Mouse (Mus musculus): ENCODE measurements around the gene Irf2bp2. TPM values are rescaled to one million over a fixed set of nuclear protein-coding genes. Genes with fewer than 3 reads are reported as not detected.

The Irf2bp2 gene
- 8.9 and 9.3 TPM in 2 replicates for polyA plus RNA-seq (2014; fragmentation: Nextera tagmentation; extraction: Ambion mirVana)

DNA sequence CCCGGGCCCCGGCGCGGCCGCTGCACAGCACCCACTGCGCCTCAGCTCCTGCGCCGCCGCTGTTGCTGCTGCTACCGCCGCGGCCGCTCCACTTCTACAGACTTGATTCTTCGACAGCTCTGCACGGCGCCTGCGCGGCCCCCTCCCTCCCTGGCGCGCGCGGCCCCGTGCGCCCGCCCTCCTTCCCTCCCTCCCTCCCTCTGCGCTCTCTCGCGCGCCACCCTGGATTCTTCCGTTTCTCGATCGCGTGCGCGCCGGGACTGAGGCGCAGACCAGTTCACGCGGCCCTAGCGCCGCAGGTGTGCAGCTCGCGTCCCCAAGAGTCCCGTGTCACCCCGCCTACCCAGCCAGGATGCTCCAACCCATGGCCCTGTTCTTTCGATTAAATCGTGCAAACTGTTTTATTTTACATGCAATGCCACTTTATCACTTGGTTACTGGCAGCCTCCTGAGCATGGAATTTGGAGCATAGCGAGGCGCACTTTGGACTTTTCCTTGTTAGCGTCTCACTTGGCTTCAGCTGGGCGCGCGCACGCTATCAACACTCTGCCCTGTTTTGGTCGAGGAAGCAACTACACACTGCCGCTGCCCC lies at the start of gene Irf2bp2:
Gene Irf2bp2, minus strand, starts transcription at position 98 of the 592 bp plus-strand sequence.
- WGBS, result under 1% methylated on average over 46 of the region's 56 CpGs

DNA sequence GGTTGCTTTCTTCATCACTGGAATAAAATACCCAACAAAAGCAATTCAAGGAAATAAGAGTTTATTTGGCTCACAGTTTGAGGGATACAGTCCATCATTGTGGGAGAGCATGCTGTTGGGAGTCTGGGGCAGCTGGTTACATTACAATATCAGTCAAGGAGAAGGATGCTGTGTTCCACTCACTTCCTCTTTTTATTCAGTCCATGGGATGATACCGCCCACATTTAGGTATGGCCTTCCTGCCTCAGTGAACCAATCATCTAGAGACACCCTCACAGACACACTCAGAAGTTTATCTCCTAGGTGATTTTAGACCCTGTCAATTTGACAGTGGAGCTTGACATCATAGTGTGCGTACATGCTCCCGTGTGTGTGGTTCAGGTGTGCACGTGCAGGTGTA lies 48.9 kb upstream of the Irf2bp2 start:
- Histone ChIP-seq H3K9me3 (ENCODE audit: low read depth, low read length) (no peaks in the 10 kb centered on the region), H3K36me3 (ENCODE audit: insufficient read depth) (no peaks in the 10 kb centered on the region), H3K27me3 (ENCODE audit: insufficient read depth, low read length) (no peaks in the 10 kb centered on the region), H3K4me2 (no peak overlapping the region), H3K9ac (no peak overlapping the region), H3K4me3 (ENCODE audit: low read depth, low read length) (no peak overlapping the region), H3K4me1 (ENCODE audit: insufficient read depth) (no peaks in the 10 kb centered on the region), H3K27ac (ENCODE audit: low read depth) (no peak overlapping the region)
- ATAC-seq (ENCODE audit: insufficient read depth) (no peak), DNase-seq (no peak)
- WGBS, result 98% methylated on average over 4 of the region's 4 CpGs
- TF ChIP-seq CTCF (IDR thresholded peaks at IDR 0.05; ENCODE audit: low read depth), result no peak

More for the DNA sequence above, at the start of gene Irf2bp2:
- Histone ChIP-seq H3K9ac (peak within 1 kb of the TSS; percentile 100), H3K36me3 (ENCODE audit: insufficient read depth) (peaks cover 38% of the 10 kb centered on the region), H3K27ac (ENCODE audit: low read depth) (peak within 1 kb of the TSS; percentile 100), H3K9me3 (ENCODE audit: low read depth, low read length) (no peaks in the 10 kb centered on the region), H3K27me3 (ENCODE audit: insufficient read depth, low read length) (no peaks in the 10 kb centered on the region), H3K4me3 (ENCODE audit: low read depth, low read length) (peak within 1 kb of the TSS; percentile 100), H3K4me2 (peak within 1 kb of the TSS; percentile 99), H3K4me1 (ENCODE audit: insufficient read depth) (peaks cover 34% of the 10 kb centered on the region)
- no peak for TF ChIP-seq CTCF (IDR thresholded peaks at IDR 0.05; ENCODE audit: low read depth)
- ATAC-seq (ENCODE audit: insufficient read depth) (peak; percentile 59), DNase-seq (peak; percentile 97)

DNA sequence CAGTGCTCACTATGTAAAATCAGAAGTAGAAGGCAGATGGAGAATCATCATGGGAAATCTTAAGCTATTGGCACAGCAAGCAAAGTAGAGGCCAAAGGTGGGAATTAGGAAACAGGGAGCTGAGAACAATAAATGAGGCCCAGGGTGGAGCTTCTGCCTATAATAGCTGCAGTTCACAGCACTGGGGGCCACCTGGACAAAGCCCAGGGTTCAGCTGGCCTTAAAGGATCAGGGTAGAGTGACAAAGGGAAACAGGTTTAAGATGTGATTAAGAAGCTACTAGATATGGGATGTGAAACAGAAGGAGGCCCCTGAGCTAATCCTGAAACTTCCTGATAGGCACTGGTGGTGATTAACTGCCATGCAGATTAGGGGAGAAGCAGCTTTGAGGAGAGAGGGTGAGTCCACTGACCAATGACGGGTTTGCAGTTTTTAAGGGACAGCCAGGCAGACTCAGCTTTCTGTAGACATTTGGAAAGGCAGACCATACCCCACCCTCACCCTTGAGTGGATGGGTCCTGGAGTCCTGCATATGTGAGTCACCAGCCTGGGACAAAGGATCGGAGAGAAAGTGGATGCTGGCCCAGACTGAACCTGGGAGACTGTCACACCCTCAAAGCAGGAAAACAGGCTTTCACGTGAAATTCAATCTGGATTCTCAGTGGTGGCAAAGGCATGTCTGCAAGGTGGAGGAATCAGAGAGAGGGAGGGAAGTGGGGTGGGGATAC lies 47.9 kb upstream of the Irf2bp2 start:
- Histone ChIP-seq H3K36me3 (ENCODE audit: insufficient read depth) (no peaks in the 10 kb centered on the region), H3K9ac (no peak overlapping the region), H3K9me3 (ENCODE audit: low read depth, low read length) (no peaks in the 10 kb centered on the region), H3K4me2 (no peak overlapping the region), H3K4me3 (ENCODE audit: low read depth, low read length) (no peak overlapping the region), H3K27me3 (ENCODE audit: insufficient read depth, low read length) (no peaks in the 10 kb centered on the region), H3K27ac (ENCODE audit: low read depth) (no peak overlapping the region), H3K4me1 (ENCODE audit: insufficient read depth) (no peaks in the 10 kb centered on the region)
- WGBS, result 64% methylated on average over 3 of the region's 3 CpGs
- ATAC-seq (ENCODE audit: insufficient read depth), result no peak
- TF ChIP-seq CTCF (IDR thresholded peaks at IDR 0.05; ENCODE audit: low read depth), result no peak
- no peak for DNase-seq

DNA sequence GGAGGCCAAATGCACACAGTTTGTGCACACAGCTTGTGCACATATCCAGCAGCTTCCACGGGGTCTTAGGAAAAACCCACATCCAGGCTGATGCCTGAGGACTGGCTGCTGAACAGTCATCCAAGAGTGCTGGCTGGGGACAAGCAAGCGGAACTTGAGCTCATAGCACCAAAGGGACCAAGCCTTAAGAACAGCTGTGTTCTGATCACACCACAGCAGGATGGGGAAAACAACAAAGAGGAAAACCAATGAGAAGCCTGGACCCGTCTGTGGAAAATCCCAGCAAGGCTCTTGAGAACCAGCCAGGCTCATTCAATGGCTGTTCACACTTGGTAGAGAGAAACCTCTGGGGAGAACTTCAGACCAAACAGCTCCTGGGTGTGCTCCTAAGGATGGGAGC lies 45.4 kb upstream of the Irf2bp2 start:
- Histone ChIP-seq H3K4me2 (no peak overlapping the region), H3K36me3 (ENCODE audit: insufficient read depth) (no peaks in the 10 kb centered on the region), H3K9me3 (ENCODE audit: low read depth, low read length) (no peaks in the 10 kb centered on the region), H3K27ac (ENCODE audit: low read depth) (no peak overlapping the region; the same call in 1 of the 2 replicates), H3K4me3 (ENCODE audit: low read depth, low read length) (no peak overlapping the region), H3K9ac (no peak overlapping the region), H3K27me3 (ENCODE audit: insufficient read depth, low read length) (no peaks in the 10 kb centered on the region), H3K4me1 (ENCODE audit: insufficient read depth) (peaks cover 6% of the 10 kb centered on the region)
- WGBS, result 67% methylated on average over 3 of the region's 3 CpGs
- no peak for TF ChIP-seq CTCF (IDR thresholded peaks at IDR 0.05; ENCODE audit: low read depth)
- ATAC-seq (ENCODE audit: insufficient read depth) (no peak), DNase-seq (peak; percentile 15)

DNA sequence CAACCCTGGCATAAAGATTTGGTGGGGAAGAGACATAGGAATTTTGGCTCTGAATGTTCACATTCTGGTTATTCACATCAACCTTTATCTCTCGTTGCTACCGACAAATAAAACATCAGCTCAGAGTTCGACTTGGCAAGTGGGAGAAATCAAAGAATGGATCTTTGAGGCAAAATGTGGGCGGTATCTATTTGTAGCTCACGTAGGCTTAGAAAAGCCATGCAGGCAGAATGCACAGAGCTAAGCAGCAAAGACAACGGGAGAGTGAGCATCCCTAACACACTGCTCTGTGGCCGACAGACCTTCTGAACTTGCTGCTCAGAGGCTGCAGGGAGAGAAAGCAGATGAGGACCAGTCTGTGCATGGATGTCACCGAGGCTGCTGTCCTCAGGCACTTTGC lies 44.2 kb upstream of the Irf2bp2 start:
- Histone ChIP-seq H3K9ac (no peak overlapping the region), H3K9me3 (ENCODE audit: low read depth, low read length) (no peaks in the 10 kb centered on the region), H3K4me3 (ENCODE audit: low read depth, low read length) (no peak overlapping the region), H3K36me3 (ENCODE audit: insufficient read depth) (no peaks in the 10 kb centered on the region), H3K4me1 (ENCODE audit: insufficient read depth) (peaks cover 6% of the 10 kb centered on the region), H3K27ac (ENCODE audit: low read depth) (no peak overlapping the region), H3K27me3 (ENCODE audit: insufficient read depth, low read length) (no peaks in the 10 kb centered on the region), H3K4me2 (no peak overlapping the region)
- TF ChIP-seq CTCF (IDR thresholded peaks at IDR 0.05; ENCODE audit: low read depth), result no peak
- DNase-seq (no peak), ATAC-seq (ENCODE audit: insufficient read depth) (no peak)
- WGBS, result 59% methylated on average over 8 of the region's 8 CpGs

DNA sequence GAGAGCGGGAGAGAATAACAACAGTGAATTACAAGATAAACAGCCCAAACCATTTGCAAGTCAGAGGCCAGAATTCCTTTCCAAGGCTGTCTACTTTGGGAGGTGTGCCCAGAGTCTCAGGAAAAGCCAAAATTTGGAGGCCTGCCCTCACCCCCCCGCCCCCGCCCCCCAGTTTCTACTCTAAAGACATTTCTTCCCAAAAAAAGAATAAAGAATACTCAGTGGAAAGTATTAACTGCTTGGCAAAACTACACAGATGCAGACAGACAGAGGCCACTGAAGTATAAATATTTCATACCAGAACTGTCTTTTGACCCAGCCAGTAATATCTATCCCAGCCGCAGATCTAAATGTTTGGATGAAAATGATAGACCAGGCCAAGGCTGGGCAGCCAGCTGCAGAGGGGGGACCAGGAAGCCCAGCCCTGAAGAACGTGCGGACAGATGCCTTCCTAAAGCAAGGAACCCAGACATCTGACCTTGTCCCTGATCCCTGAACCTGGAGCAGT lies 40.8 kb upstream of the Irf2bp2 start:
- H3K4me3 ChIP-seq (ENCODE audit: low read depth, low read length), result no peak overlapping the region
- WGBS, result 26% methylated on average over 6 of the region's 6 CpGs
- H3K4me1 ChIP-seq (ENCODE audit: insufficient read depth), result peaks cover 6% of the 10 kb centered on the region
- DNase-seq, result peak; percentile 87
- peak; percentile 93 for ATAC-seq (ENCODE audit: insufficient read depth)
- 0 out of 2 replicates have a peak overlapping the region, but pooled peaks have one; percentile 7 for H3K4me2 ChIP-seq
- TF ChIP-seq CTCF (IDR thresholded peaks at IDR 0.05; ENCODE audit: low read depth), result no peak
- H3K9me3 ChIP-seq (ENCODE audit: low read depth, low read length), result peaks cover 11% of the 10 kb centered on the region
- no peaks in the 10 kb centered on the region for H3K36me3 ChIP-seq (ENCODE audit: insufficient read depth)
- H3K27me3 ChIP-seq (ENCODE audit: insufficient read depth, low read length), result no peaks in the 10 kb centered on the region
- H3K9ac ChIP-seq, result no peak overlapping the region
- peak overlapping the region; percentile 75 for H3K27ac ChIP-seq (ENCODE audit: low read depth)

DNA sequence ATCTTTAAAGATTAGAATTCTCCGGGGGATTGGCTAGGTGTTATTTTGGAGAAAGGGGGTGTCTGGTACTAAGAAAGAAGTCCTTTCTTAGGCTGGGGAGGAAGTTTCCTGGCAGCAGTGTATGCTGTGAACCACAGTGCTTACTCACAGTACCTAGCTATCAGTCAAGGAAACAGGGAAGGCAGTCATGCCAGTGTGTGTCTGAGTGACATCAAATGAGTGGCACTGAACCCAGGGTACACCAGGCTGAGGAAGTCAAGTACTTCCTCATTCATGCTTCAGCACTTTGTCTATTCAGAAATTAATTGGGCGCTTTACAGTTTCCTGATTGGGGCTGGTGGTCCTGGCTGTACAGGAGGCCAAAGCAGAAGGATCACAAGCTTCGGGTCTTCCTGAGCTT lies 34.8 kb upstream of the Irf2bp2 start:
- 87% methylated on average over 3 of the region's 3 CpGs for WGBS
- Histone ChIP-seq H3K9ac (no peak overlapping the region), H3K4me2 (no peak overlapping the region), H3K4me1 (ENCODE audit: insufficient read depth) (no peaks in the 10 kb centered on the region), H3K9me3 (ENCODE audit: low read depth, low read length) (peaks cover 11% of the 10 kb centered on the region), H3K36me3 (ENCODE audit: insufficient read depth) (no peaks in the 10 kb centered on the region), H3K4me3 (ENCODE audit: low read depth, low read length) (no peak overlapping the region), H3K27me3 (ENCODE audit: insufficient read depth, low read length) (no peaks in the 10 kb centered on the region), H3K27ac (ENCODE audit: low read depth) (no peak overlapping the region)
- DNase-seq (no peak), ATAC-seq (ENCODE audit: insufficient read depth) (no peak)
- no peak for TF ChIP-seq CTCF (IDR thresholded peaks at IDR 0.05; ENCODE audit: low read depth)
